Mouse (Mus musculus) Patski (cell line): ENCODE results near the gene Ube2i. TPM values are rescaled to one million over a fixed set of nuclear protein-coding genes. Genes with fewer than 3 reads are reported as not detected.
A peak's percentile ranks its signal among the peaks of the same experiment; 100 is the strongest.
"Not testable (repeated sequence)": the region's sequence is repeated elsewhere in the genome, so short reads cannot be mapped to it uniquely, and the experiment has no call there.

Experiments
- ATAC-seq: fragments of 100-300 bp; one replicate; pipeline ENCODE4 v1.8.0; 2021
- CTCF ChIA-PET: fragments of 350-600 bp; sonication (Branson Sonifier 250); formaldehyde crosslinking; loops from one replicate; lab custom pipeline; 2022; ENCODE audit warnings: inconsistent platforms; lab: Charles Lee
- POLR2A ChIA-PET: fragments of 350-600 bp; sonication (Branson Sonifier 250); formaldehyde crosslinking; loops from one replicate; lab custom pipeline; 2022; ENCODE audit warnings: antibody characterized with exemption, inconsistent platforms; lab: Charles Lee
- DNase-seq: peaks from one replicate; pipeline ENCODE4 v3.0.0-alpha.2; 2011; ENCODE audit warnings: low read depth, low spot score
- H3K27me3 ChIP-seq: fragments of 371-371 bp; one replicate; pipeline ENCODE4 v1.5.1; 2021
- CTCF ChIP-seq: fragments of 100-300 bp; IDR thresholded peaks from one replicate; pipeline ENCODE4 v1.5.1; 2021
- in situ Hi-C: fragments of 300-500 bp; cut with MboI; formaldehyde crosslinking; loops from 3 replicates; pipeline ENCODE4 v1.11.1; 2018; ENCODE audit warnings: low pct_unique_long_range_greater_than_20kb, mixed read lengths
- polyA plus RNA-seq: library from polyadenylated mRNA; unstranded; gene quantifications from one replicate; pipeline ENCODE4 v1.2.3, GENCODE M21; 2021

The Ube2i gene
- polyA plus RNA-seq, 1 experiment from 2014 or later, result 437 TPM

GRCm38 (mm10) chr17:25230700-25231099 is 43.7 kb downstream of the Ube2i start:
- DNase-seq (no peak), ATAC-seq (no peak)
- no peaks in the 10 kb centered on the region for H3K27me3 ChIP-seq
- ChIA-PET CTCF (no interaction called here), POLR2A (no interaction called here)
- TF ChIP-seq CTCF, result no peak
- in situ Hi-C loops, result no loop called here

GRCm38 (mm10) chr17:25230014-25230655 is 44.3 kb downstream of the Ube2i start:
- DNase-seq, H3K27me3 ChIP-seq, in situ Hi-C loops, POLR2A ChIA-PET, ATAC-seq, CTCF ChIA-PET: not testable (repeated sequence)

- in situ Hi-C loops, result no loop called here
- ChIA-PET POLR2A (no interaction called here), CTCF (no interaction called here)
- H3K27me3 ChIP-seq, result no peaks in the 10 kb centered on the region
- no peak for ATAC-seq
- DNase-seq, result no peak
- no peak for TF ChIP-seq CTCF
These were observed 46.4 kb downstream of the Ube2i start for GRCm38 (mm10) chr17:25227991-25228390.

- in situ Hi-C loops, result no loop called here
- no peaks in the 10 kb centered on the region for H3K27me3 ChIP-seq
- POLR2A ChIA-PET, result no interaction called here
- no peak for ATAC-seq
- CTCF ChIA-PET, result interaction anchor here (1.4 kb wide), 1 partner anchor 46 kb away, joined by 3 read pairs; no protein-coding TSS in a partner anchor
- no peak for TF ChIP-seq CTCF
- no peak for DNase-seq
These were observed 48.8 kb downstream of the Ube2i start for GRCm38 (mm10) chr17:25225659-25226058.

GRCm38 (mm10) chr17:25224586-25225222 is 49.7 kb downstream of the Ube2i start:
- ChIA-PET POLR2A (interaction anchor here (0.8 kb wide), 1 partner anchor 48 kb away, joined by 3 read pairs; no protein-coding TSS in a partner anchor), CTCF (interaction anchor here (1.4 kb wide), 1 partner anchor 47 kb away, joined by 3 read pairs; no protein-coding TSS in a partner anchor)
- no peaks in the 10 kb centered on the region for H3K27me3 ChIP-seq
- no peak for TF ChIP-seq CTCF
- DNase-seq, result no peak
- in situ Hi-C loops, result no loop called here
- ATAC-seq, result no peak

- TF ChIP-seq CTCF, result no peak
- DNase-seq (no peak), ATAC-seq (no peak)
- ChIA-PET CTCF (no interaction called here), POLR2A (no interaction called here)
- no peaks in the 10 kb centered on the region for H3K27me3 ChIP-seq
- in situ Hi-C loops, result no loop called here
These were observed 51.3 kb downstream of the Ube2i start for GRCm38 (mm10) chr17:25222951-25223601.

GRCm38 (mm10) chr17:25222504-25222940 is 51.9 kb downstream of the Ube2i start:
- POLR2A ChIA-PET, CTCF ChIA-PET, in situ Hi-C loops, H3K27me3 ChIP-seq, DNase-seq: not testable (repeated sequence)
- peak; percentile 48 for ATAC-seq

- ChIA-PET CTCF (interaction anchor here (1.1 kb wide), 1 partner anchor 207 kb away, joined by 3 read pairs; the partner anchor contains the start of gene Cramp1l), POLR2A (no interaction called here)
- DNase-seq (no peak), ATAC-seq (peak; percentile 15)
- in situ Hi-C loops, result no loop called here
- TF ChIP-seq CTCF, result no peak
- H3K27me3 ChIP-seq, result no peaks in the 10 kb centered on the region
These were observed 52.5 kb downstream of the Ube2i start for GRCm38 (mm10) chr17:25221821-25222503.

- no peak for TF ChIP-seq CTCF
- ChIA-PET CTCF (interaction anchor here (1.1 kb wide), 1 partner anchor 205 kb away, joined by 3 read pairs; the partner anchor contains the start of gene Cramp1l), POLR2A (no interaction called here)
- ATAC-seq (no peak), DNase-seq (no peak)
- no peaks in the 10 kb centered on the region for H3K27me3 ChIP-seq
- in situ Hi-C loops, result no loop called here
These were observed 53.7 kb downstream of the Ube2i start for GRCm38 (mm10) chr17:25220746-25221145.

GRCm38 (mm10) chr17:25219492-25220295 is 54.7 kb downstream of the Ube2i start:
- DNase-seq (no peak), ATAC-seq (no peak)
- ChIA-PET CTCF (no interaction called here), POLR2A (no interaction called here)
- H3K27me3 ChIP-seq, result no peaks in the 10 kb centered on the region
- no peak for TF ChIP-seq CTCF
- in situ Hi-C loops, result no loop called here
